Mouse (Mus musculus): ENCODE data around the gene Slc16a4.
"Not testable (repeated sequence)": the region's sequence is repeated elsewhere in the genome, so short reads cannot be mapped to it uniquely, and the experiment has no call there.

Gene Slc16a4

GRCm38 (mm10) chr3:107295672-107296360, 4.8 kb downstream of the Slc16a4 start:
- no peak for DNase-seq (ENCODE audit: extremely low read depth, low read depth)

DNA sequence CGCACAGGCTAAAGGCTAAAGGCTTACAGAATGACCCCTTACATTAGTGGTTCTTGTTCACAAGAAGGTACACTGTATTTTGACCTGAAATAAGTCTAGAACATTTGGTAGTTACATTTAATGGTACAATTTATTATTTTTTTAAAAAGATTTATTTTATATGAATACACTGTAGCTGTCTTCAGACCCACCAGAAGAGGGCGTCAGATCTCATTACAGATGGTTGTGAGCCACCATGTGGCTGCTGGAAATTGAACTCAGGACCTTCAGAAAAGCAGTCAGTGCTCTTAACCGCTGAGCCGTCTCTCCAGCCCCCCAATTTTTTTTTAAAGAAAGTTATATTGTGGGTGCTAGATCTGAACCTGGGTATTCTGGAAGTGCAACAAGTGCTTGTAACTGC, 5.9 kb downstream of the Slc16a4 start:
- DNase-seq (ENCODE audit: extremely low read depth, low read depth) = not testable (repeated sequence)

GRCm38 (mm10) chr3:107317338-107317737, 26.3 kb downstream of the Slc16a4 start:
- DNase-seq (ENCODE audit: extremely low read depth, low read depth) = no peak

DNA sequence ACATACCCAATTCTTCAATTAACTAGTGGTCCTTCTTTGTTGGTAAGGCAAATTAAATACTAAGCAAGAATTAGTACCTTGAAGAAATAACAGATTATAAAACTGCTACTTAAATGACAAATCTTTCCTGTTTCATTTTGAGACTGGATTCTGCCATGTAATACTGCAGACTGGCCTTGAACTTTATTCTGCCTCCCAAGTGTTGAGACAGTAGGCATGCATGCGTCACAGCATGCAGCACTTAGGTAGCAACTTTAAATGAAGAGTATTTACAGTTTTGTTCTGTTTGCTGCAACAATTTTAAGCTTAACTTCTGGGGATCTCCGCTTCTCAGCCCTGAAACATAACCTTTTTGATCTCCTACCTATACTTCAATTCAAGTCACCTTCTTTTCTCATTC, 30.1 kb downstream of the Slc16a4 start:
- DNase-seq (ENCODE audit: extremely low read depth, low read depth) = no peak

DNA sequence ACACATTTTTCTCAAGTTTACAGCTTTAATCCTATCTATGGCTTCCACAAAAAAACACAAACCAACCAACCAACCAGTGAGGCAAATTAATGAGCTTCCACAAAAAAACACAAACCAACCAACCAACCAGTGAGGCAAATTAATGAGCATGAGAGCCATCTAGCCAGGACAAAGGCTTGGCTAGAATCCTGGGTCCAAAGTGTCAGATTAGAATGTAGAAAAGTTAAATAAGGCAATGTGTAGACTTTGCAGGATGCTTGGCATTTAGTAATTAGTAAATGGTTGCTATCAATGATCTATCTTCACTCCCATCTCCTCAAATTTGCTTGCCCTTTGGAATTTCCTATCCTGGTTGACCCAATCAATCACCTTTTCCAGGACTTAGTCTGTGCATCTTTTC, 30.7 kb downstream of the Slc16a4 start:
- DNase-seq (ENCODE audit: extremely low read depth, low read depth) = no peak

DNA sequence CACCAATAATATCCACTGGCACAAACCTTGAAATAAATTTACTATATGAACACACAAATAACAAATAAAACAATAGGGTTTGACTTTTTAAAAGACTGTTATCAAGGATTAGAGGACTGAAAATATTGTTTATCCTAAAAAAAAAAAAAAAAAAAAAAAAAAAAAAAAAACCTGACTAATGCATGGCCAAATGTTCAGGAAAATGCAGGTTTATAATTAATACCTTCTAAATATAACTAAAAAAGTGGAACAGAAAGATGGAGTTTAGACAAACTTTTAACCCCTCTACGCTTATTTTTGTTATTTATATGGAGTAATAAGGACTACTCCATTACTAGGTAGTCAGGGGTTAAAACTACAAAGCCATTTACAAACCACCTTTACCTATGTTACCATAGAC, 35.4 kb downstream of the Slc16a4 start:
- DNase-seq (ENCODE audit: extremely low read depth, low read depth) = no peak

DNA sequence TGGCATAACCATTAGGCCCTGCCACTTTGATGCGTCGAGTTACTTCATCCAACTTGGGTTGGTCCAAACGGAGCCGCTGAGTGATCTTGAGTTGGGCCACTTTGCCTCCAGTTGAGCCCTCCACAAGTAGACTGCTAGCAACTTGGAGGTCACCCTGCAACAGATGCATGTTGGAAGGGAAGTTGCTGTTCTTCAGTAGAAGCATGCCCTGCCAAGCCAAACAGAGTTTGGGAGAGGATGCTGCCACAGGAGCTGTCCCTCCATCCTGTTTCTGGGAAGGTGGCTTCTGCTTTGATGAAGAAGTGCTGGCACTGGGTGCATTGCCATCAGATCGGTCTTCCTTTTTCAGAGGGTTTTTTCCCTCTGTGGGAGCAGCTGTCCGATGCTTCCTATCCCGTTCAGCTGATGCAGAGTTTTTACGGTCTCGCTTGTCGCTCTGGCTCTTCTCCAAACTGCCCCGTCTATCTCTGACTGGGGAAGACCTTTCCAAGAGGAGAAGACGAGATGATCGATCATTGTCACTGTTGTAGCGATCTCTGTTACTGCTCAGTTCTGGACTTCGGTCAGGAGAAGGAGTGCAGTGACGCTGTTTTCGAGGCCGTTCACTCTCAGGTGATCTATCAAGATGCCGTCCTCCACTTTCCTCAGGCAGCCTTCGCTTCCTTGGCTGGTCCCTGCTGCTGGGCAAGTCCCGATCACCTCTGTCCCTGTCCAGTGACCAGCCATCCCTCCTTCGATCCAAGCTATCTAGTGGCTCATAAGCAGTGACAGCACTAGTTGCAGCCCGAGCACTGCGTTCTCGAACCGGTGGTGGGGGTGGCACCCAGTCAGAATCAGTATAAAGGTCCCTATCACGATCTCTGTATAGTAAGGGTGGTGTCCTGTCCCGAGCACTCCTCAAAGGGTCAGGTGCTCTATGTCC, 39.7 kb downstream of the Slc16a4 start:
- peak; percentile 50 for DNase-seq (ENCODE audit: extremely low read depth, low read depth)

- no peak for DNase-seq (ENCODE audit: extremely low read depth, low read depth)
Observed at GRCm38 (mm10) chr3:107331746-107332126, 40.7 kb downstream of the Slc16a4 start.

DNA sequence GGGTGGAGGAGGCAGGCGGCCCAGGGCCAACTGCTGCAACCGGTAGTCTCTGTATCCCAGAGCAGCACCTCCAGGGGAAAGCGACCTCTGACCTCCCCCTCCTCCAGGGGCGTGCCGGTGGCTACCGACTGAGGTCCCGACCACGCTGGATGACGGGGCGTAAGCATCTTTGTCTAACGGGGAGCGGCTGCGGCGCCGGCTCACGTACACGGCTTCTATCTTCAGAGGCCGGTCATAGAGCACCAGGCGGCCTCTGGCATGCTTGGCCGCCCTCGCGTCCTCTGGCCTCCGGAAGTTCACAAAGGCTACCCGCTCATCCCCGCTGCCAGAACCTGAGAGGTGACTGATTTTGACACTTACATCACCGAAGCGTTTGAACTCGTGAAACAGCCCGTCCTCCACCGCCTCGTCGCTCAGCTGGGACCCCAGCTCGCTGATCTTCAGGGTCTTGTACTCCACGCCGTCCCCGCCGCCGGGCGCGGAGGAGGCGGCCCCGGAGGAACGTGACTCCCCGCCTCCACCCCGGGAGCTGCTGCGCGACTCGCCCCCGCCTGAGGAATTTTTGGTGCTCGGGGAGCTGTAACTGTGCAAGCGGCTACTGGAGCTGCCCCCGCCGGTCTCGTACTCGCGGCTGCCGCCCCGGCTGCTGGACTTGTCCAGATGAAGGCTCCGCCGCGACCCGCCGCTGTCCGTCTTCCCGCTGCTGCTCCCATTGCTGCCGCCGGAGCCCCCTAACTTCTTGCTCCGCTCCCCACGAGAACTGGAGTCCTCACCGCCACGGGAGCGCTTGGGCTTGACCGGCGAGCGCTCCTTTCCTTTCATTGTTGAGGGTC, 41.3 kb downstream of the Slc16a4 start:
- no peak for DNase-seq (ENCODE audit: extremely low read depth, low read depth)

DNA sequence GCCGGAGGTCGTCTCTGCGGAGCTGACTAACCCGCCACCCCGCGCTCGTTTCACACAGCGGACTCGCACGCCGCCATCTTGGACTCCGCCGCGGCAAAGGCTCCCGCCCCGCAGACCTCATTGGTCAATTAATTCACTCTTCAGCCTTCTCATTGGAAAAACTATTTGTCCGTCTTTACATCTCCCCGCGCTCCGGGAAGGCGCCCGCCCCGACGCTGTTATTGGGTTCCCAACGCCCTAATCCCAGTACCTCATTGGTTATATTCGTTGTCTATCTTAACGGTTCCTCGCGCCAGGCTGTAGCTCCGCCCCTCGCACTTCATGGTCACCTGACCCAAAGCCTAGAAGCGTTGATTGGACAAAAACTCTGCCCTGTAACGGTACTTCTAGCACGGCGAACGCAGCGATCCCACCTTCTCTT, 41.9 kb downstream of the Slc16a4 start:
- DNase-seq (ENCODE audit: extremely low read depth, low read depth) = peak; percentile 100

GRCm38 (mm10) chr3:107333381-107334201, 42.6 kb downstream of the Slc16a4 start, which contains the start of gene Rbm15:
Rbm15 (minus strand) TSS chr3:107333673.
- DNase-seq (ENCODE audit: extremely low read depth, low read depth) = peak; percentile 100

DNA sequence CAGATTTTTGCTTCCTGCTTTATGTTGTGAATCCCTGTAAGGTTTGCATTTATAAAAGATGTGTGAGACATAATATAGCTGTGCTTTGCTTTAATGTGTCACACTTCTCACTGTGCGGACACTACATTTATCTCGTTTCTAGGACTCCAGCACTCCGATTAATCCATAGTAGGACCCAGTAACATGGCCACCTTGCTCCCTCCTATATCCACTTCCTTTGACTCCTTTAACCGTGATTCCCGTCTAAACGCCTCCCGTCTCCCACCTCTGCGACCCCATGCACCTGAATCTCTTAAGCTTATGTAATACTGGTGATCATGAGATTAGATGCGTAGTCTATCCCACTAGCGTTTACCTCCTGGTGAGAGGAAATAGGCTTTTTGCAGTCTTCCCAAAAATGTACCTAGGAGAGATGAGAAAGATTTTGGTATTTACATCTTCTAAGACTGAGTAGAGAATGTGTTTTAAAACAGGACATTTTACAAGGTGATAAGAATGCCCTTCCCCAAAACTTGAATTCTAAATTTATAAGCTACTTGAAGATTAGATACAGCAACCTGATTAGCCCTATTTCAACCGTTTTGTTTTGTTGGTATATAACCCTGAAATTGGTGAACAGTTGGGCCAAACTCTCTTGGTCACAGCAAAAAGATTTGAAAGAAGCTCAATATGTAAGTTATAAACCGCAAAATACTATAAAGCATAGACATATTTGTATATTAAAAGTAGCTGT, 43.3 kb downstream of the Slc16a4 start:
- peak; percentile 50 for DNase-seq (ENCODE audit: extremely low read depth, low read depth)

DNA sequence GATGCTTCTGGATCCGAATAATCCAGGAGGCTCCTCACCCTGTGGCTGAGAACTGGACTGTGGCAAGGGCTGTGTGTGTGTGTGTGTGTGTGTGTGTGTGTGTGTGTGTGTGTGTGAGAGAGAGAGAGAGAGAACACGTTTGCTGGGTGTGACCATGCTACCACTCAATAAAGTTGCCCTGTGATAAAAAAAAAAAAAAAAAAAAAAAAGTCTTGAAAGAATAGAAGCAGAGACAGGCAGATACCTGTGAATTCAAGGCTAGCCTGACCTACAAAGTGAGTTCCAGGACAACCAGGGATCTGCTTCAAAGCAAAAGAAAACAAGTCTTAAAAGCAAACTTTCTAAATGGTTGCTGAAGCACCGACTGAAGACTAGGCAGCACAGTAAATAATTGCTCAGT, 52.9 kb downstream of the Slc16a4 start:
- no peak for DNase-seq (ENCODE audit: extremely low read depth, low read depth)

- peak; percentile 78 for DNase-seq (ENCODE audit: extremely low read depth, low read depth)
Observed at GRCm38 (mm10) chr3:107345033-107345725, 54.1 kb downstream of the Slc16a4 start.

- no peak for DNase-seq (ENCODE audit: extremely low read depth, low read depth)
Observed at GRCm38 (mm10) chr3:107349006-107349405, 58.0 kb downstream of the Slc16a4 start.

- no peak for DNase-seq (ENCODE audit: extremely low read depth, low read depth)
Observed at GRCm38 (mm10) chr3:107351706-107352105, 60.7 kb downstream of the Slc16a4 start.

GRCm38 (mm10) chr3:107355618-107356260, 64.7 kb downstream of the Slc16a4 start:
- DNase-seq (ENCODE audit: extremely low read depth, low read depth) = no peak

DNA sequence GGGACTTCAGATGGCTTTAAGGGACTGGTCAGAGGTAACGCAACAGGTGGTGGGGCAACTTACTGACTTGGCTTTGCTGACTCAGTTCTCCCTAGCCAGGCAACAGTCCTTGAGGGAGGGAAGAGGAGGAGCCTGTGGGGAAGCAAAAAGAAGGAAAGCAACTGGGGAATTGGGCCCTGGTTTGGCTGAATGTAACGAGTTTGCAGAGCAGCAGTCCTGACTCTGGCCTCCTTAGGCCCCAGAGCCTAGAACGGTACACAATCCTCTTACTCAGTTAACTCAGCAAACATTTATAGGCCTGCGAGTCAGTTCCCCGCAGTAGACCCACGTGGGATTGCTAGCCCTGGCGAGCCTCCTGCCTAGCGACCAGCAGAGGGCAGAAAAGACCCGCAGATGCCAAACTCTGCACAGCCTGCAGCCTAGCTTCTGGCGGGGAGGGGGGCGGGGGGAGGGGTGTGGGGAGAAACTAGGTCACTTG, 66.0 kb downstream of the Slc16a4 start:
- DNase-seq (ENCODE audit: extremely low read depth, low read depth) = peak; percentile 63
